Mouse (Mus musculus) forebrain, embryonic 11.5 days (tissue): ENCODE measurements around the gene Sec22a. TPM values are rescaled to one million over a fixed set of nuclear protein-coding genes. Genes with fewer than 3 reads are reported as not detected.

ENCODE experiments used
- ATAC-seq: fragments of 200-750 bp; cut with Nextera tagmentation; replicated peaks from 2 replicates; pipeline ENCODE4 v1.8.0; 2017; ENCODE audit warnings: moderate TSS enrichment; ENCODE audit not compliant: low FRiP score
- DNase-seq: peaks from one replicate; pipeline ENCODE4 v3.0.0-alpha.2; 2017; ENCODE audit warnings: low spot score
- H3K27ac ChIP-seq: fragments of 300-500 bp; sonication (generic); 2 replicates; pipeline ENCODE4 v1.5.1; 2014; ENCODE audit warnings: low read depth, low read length
- H3K27me3 ChIP-seq: fragments of 300-500 bp; sonication (generic); 2 replicates; pipeline ENCODE4 v1.6.1; 2014; ENCODE audit warnings: mild to moderate bottlenecking, low read length, mixed read lengths; ENCODE audit not compliant: control insufficient read depth, insufficient read depth
- H3K36me3 ChIP-seq: fragments of 300-500 bp; sonication (generic); 2 replicates; pipeline ENCODE4 v1.6.1; 2014; ENCODE audit warnings: mild to moderate bottlenecking, low read length, moderate library complexity, mixed read lengths; ENCODE audit not compliant: control insufficient read depth, insufficient read depth
- H3K4me1 ChIP-seq: fragments of 300-500 bp; sonication (generic); replicated peaks from 2 replicates; pipeline ENCODE4 v1.6.1; 2014; ENCODE audit warnings: low read length, mixed read lengths; ENCODE audit not compliant: control insufficient read depth, insufficient read depth
- H3K4me2 ChIP-seq: fragments of 300-500 bp; sonication (generic); 2 replicates; pipeline ENCODE4 v1.6.1; 2014; ENCODE audit warnings: low read depth, mild to moderate bottlenecking, low read length, moderate library complexity, mixed read lengths; ENCODE audit not compliant: severe bottlenecking
- H3K4me3 ChIP-seq: fragments of 300-500 bp; sonication (generic); 2 replicates; pipeline ENCODE4 v1.5.1; 2014; ENCODE audit warnings: low read depth, low read length
- H3K9ac ChIP-seq: fragments of 300-500 bp; sonication (generic); 2 replicates; pipeline ENCODE4 v1.6.1; 2014; ENCODE audit warnings: low read length
- H3K9me3 ChIP-seq: fragments of 300-500 bp; sonication (generic); 2 replicates; pipeline ENCODE4 v1.6.1; 2016; ENCODE audit warnings: low read length, mixed read lengths; ENCODE audit not compliant: control insufficient read depth
- WGBS: fragments of 180-500 bp; shearing (Covaris S2); extraction: QIAGEN DNeasy Blood & Tissue Kit; methylation state at CpG from one replicate; pipeline ENCODE4 v1.1.7; 2014; 5-methylcytosine and 5-hydroxymethylcytosine counted together
- polyA plus RNA-seq: library from polyadenylated mRNA; unstranded; fragments of >200 nt; fragmentation: Nextera tagmentation; extraction: Ambion mirVana; gene quantifications from 2 replicates; pipeline ENCODE4 v1.2.1, GENCODE M21; 2014

The Sec22a gene
- polyA plus RNA-seq, 1 experiment from 2014 or later = 45.4 TPM

- Histone ChIP-seq H3K9ac (no peak overlapping the region), H3K27me3 (no peaks in the 10 kb centered on the region), H3K9me3 (no peaks in the 10 kb centered on the region), H3K27ac (no peak overlapping the region), H3K36me3 (no peaks in the 10 kb centered on the region), H3K4me1 (no peaks in the 10 kb centered on the region), H3K4me2 (no peak overlapping the region), H3K4me3 (no peak overlapping the region)
- 91% methylated on average over 3 of the region's 3 CpGs for WGBS
- no peak for DNase-seq
- ATAC-seq = no peak
Observed at GRCm38 (mm10) chr16:35385654-35386053, 21.9 kb upstream of the Sec22a start.

DNA sequence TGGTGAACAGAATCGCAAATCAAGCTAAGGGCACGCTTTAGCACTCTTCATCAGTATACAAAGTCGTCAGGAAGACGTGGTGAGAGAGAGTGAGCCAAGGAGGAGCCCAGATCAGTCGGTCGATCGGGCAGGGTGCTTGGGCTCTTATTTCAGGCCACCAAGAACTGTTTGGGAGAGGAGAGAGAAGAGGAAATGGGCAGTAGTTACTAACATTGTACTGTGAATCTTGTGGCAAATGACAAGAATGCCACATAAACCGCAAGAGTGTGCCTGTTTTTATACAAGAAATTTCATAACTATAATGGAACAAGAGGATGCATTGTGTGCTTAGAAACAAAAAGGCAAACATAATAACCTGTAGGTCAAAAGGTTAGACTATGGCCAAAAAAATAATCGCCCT lies 16.3 kb upstream of the Sec22a start:
- ATAC-seq (no peak), DNase-seq (no peak)
- Histone ChIP-seq H3K9ac (no peak overlapping the region), H3K4me3 (no peak overlapping the region), H3K4me1 (no peaks in the 10 kb centered on the region), H3K36me3 (no peaks in the 10 kb centered on the region), H3K27me3 (no peaks in the 10 kb centered on the region), H3K27ac (no peak overlapping the region), H3K9me3 (no peaks in the 10 kb centered on the region), H3K4me2 (no peak overlapping the region)
- WGBS = 85% methylated on average over 9 of the region's 9 CpGs

- Histone ChIP-seq H3K9ac (no peak overlapping the region), H3K36me3 (no peaks in the 10 kb centered on the region), H3K9me3 (no peaks in the 10 kb centered on the region), H3K4me1 (no peaks in the 10 kb centered on the region), H3K4me2 (no peak overlapping the region), H3K4me3 (no peak overlapping the region), H3K27me3 (no peaks in the 10 kb centered on the region), H3K27ac (no peak overlapping the region)
- 91% methylated on average over 3 of the region's 3 CpGs for WGBS
- ATAC-seq (no peak), DNase-seq (no peak)
Observed at GRCm38 (mm10) chr16:35379344-35379743, 15.6 kb upstream of the Sec22a start.

- Histone ChIP-seq H3K27me3 (no peaks in the 10 kb centered on the region), H3K9ac (peak overlapping the region; percentile 57), H3K4me2 (peak overlapping the region; percentile 52), H3K9me3 (no peaks in the 10 kb centered on the region), H3K4me3 (peak overlapping the region; percentile 82), H3K27ac (peak overlapping the region; percentile 26; the same call in 1 of the 2 replicates), H3K4me1 (no peaks in the 10 kb centered on the region; the same call in 1 of the 2 replicates), H3K36me3 (no peaks in the 10 kb centered on the region)
- ATAC-seq (no peak; the same call in 1 of the 2 replicates), DNase-seq (no peak)
- WGBS = 1% methylated on average over 7 of the region's 7 CpGs
Observed at GRCm38 (mm10) chr16:35364063-35364428, 328 bp upstream of the Sec22a start.

DNA sequence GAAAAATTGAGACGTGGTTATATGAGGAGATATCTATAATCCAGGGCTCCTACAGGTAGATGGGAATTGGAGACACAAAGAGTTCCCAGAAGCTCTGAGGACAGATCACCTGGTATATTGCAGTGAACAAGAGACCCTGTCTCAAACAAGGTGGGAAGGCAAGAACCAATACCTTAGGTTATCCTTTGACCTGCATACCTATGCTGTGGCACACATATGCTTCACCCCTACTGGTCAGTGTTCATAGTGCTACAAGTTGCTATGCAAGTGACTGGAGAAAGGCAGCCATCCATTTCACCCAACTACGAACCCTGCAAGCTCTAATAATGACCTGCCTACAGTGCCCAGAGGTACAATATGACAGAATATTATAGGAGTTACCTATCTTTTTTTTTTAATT lies 1.5 kb downstream of the Sec22a start:
- Histone ChIP-seq H3K4me2 (no peak overlapping the region), H3K27ac (no peak overlapping the region), H3K9ac (no peak overlapping the region), H3K27me3 (no peaks in the 10 kb centered on the region), H3K9me3 (no peaks in the 10 kb centered on the region), H3K4me1 (no peaks in the 10 kb centered on the region; the same call in 1 of the 2 replicates), H3K4me3 (no peak overlapping the region), H3K36me3 (no peaks in the 10 kb centered on the region)
- ATAC-seq (no peak), DNase-seq (no peak)
- 89% methylated on average over 2 of the region's 2 CpGs for WGBS

DNA sequence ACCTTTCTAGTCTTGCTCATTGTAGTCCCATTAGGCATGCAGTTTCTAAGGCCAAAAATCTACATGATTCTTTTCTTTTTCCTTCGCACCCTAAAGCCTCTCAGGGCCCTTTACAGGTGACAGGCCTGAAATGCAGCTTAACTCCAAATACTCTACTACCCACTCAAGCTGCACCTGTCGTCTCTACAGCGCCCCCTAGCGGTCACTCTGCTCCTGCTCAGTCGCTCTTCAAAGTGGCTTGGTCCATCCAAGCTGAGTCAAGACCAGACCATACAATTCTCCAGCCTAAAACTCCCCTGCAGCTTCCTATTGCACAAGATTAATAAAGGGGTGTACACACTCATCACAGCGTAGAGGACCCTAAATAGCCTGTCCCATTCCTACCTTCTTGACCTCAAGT lies 3.1 kb downstream of the Sec22a start:
- H3K4me1 ChIP-seq = no peaks in the 10 kb centered on the region; the same call in 1 of the 2 replicates
- H3K9ac ChIP-seq = no peak overlapping the region
- no peaks in the 10 kb centered on the region for H3K36me3 ChIP-seq
- ATAC-seq = no peak
- no peak overlapping the region for H3K4me3 ChIP-seq
- H3K27ac ChIP-seq = no peak overlapping the region
- WGBS = 29% methylated on average over 6 of the region's 6 CpGs
- H3K27me3 ChIP-seq = no peaks in the 10 kb centered on the region
- no peaks in the 10 kb centered on the region for H3K9me3 ChIP-seq
- no peak overlapping the region for H3K4me2 ChIP-seq
- DNase-seq = peak; percentile 84

DNA sequence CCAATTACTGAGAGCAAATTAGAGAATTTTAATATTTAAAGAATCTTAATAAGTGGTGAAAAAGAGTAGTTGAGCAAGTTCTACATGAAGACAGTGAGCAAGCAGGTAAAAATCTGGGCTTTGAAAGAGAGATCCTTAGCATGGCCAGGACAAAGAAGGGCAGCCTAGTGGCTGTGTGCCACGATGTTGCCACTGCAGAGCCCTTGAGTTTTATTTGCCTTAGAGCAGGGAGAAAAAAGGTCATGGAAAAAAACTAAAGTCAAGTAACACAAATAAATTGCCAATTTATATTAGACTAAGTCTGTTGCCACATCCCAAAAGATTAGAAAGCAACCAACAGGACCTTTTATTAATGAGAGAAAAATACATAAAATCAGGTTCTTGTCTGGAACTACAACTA lies 6.3 kb downstream of the Sec22a start:
- Histone ChIP-seq H3K9ac (no peak overlapping the region), H3K27ac (no peak overlapping the region)
- 80% methylated on average over 1 of the region's 1 CpGs for WGBS

GRCm38 (mm10) chr16:35330451-35330850 lies 33.3 kb downstream of the Sec22a start:
- Histone ChIP-seq H3K9ac (no peak overlapping the region), H3K27ac (no peak overlapping the region), H3K4me3 (no peak overlapping the region), H3K9me3 (no peaks in the 10 kb centered on the region), H3K27me3 (no peaks in the 10 kb centered on the region), H3K4me2 (no peak overlapping the region), H3K36me3 (no peaks in the 10 kb centered on the region), H3K4me1 (no peaks in the 10 kb centered on the region; the same call in 1 of the 2 replicates)
- DNase-seq (no peak), ATAC-seq (no peak)
- WGBS = 22% methylated on average over 1 of the region's 1 CpGs

More for the DNA sequence above, 6.3 kb downstream of the Sec22a start:
- ATAC-seq (no peak), DNase-seq (no peak)
- H3K4me2 ChIP-seq = no peak overlapping the region
- no peak overlapping the region for H3K4me3 ChIP-seq
- no peaks in the 10 kb centered on the region for H3K9me3 ChIP-seq
- H3K36me3 ChIP-seq = no peaks in the 10 kb centered on the region
- H3K4me1 ChIP-seq = no peaks in the 10 kb centered on the region
- H3K27me3 ChIP-seq = no peaks in the 10 kb centered on the region

- no peaks in the 10 kb centered on the region for H3K4me1 ChIP-seq
- 81% methylated on average over 2 of the region's 2 CpGs for WGBS
- DNase-seq = no peak
- H3K36me3 ChIP-seq = no peaks in the 10 kb centered on the region
- H3K9ac ChIP-seq = no peak overlapping the region
- H3K27ac ChIP-seq = no peak overlapping the region
- H3K4me3 ChIP-seq = no peak overlapping the region
- H3K9me3 ChIP-seq = no peaks in the 10 kb centered on the region
- ATAC-seq = no peak
- no peak overlapping the region for H3K4me2 ChIP-seq
- no peaks in the 10 kb centered on the region for H3K27me3 ChIP-seq
Observed at GRCm38 (mm10) chr16:35319773-35320172, 43.9 kb downstream of the Sec22a start.
